Mouse (Mus musculus): ENCODE data around the gene Akap17b.

Gene Akap17b

GRCm38 (mm10) chrX:36587304-36588209 lies 57.6 kb downstream of the Akap17b start:
- DNase-seq (ENCODE audit: inconsistent age in 2 of 2, low spot score in 1 of 2) = peak in 1 of 2 experiments; percentile 56

GRCm38 (mm10) chrX:36586629-36587303 lies 58.4 kb downstream of the Akap17b start:
- no peak for DNase-seq (ENCODE audit: inconsistent age in 2 of 2, low spot score in 1 of 2)

GRCm38 (mm10) chrX:36562079-36562478 lies 83.1 kb downstream of the Akap17b start:
- DNase-seq (ENCODE audit: inconsistent age in 2 of 2, low spot score in 1 of 2) = no peak

GRCm38 (mm10) chrX:36561650-36562049 lies 83.5 kb downstream of the Akap17b start:
- DNase-seq (ENCODE audit: inconsistent age in 2 of 2, low spot score in 1 of 2) = peak; percentile 72 to 93

- DNase-seq (ENCODE audit: inconsistent age in 2 of 2, low spot score in 1 of 2) = peak in 1 of 2 experiments; percentile 64
Observed at GRCm38 (mm10) chrX:36560170-36560569, 85.0 kb downstream of the Akap17b start.
